8 mouse cellular contexts compared by ENCODE assay signal in genomic region chr2:131211026-131211615, GRCm38 (mm10). TPM values are rescaled to one million over a fixed set of nuclear protein-coding genes. Genes with fewer than 3 reads are reported as not detected.
DNase-seq lines count a peak whose midpoint lies in the region; ATAC-seq lines count a peak whose summit lies in the region.

No protein-coding gene starts in this region.

- 69% methylated on average over 9 of the region's 9 CpGs for WGBS in forebrain, embryonic 14.5 days
- WGBS in intestine, embryonic 16.5 days, result 62% methylated on average over 9 of the region's 9 CpGs
- WGBS in lung, embryonic 15.5 days, result 56% methylated on average over 9 of the region's 9 CpGs

- peak overlapping the region; percentile 74 for H3K9ac ChIP-seq in forebrain, embryonic 14.5 days (ENCODE audit: low read length)
- H3K9ac ChIP-seq in intestine, embryonic 16.5 days (ENCODE audit: low read depth, low read length), result peak overlapping the region; percentile 83
- peak overlapping the region; percentile 64 for H3K9ac ChIP-seq in lung, embryonic 15.5 days

- no peaks in the 10 kb centered on the region for H3K9me3 ChIP-seq in forebrain, embryonic 14.5 days (replicated peaks; ENCODE audit: control insufficient read depth, low read length)
- H3K9me3 ChIP-seq in intestine, embryonic 16.5 days (ENCODE audit: control insufficient read depth, low read length), result no peaks in the 10 kb centered on the region
- no peaks in the 10 kb centered on the region for H3K9me3 ChIP-seq in lung, embryonic 15.5 days

- peak overlapping the region; percentile 49 for H3K4me3 ChIP-seq in forebrain, embryonic 14.5 days (ENCODE audit: low read depth, low read length)
- peak overlapping the region; percentile 70 for H3K4me3 ChIP-seq in intestine, embryonic 16.5 days (ENCODE audit: low read length)
- peak overlapping the region; percentile 63 for H3K4me3 ChIP-seq in lung, embryonic 15.5 days

- no peaks in the 10 kb centered on the region for H3K27me3 ChIP-seq in forebrain, embryonic 14.5 days (replicated peaks; ENCODE audit: control insufficient read depth, insufficient read depth, low read length)
- H3K27me3 ChIP-seq in intestine, embryonic 16.5 days (replicated peaks; ENCODE audit: control insufficient read depth, insufficient read depth, low read length), result no peaks in the 10 kb centered on the region
- H3K27me3 ChIP-seq in lung, embryonic 15.5 days, result no peaks in the 10 kb centered on the region

- H3K4me2 ChIP-seq in forebrain, embryonic 14.5 days (ENCODE audit: low read length), result peak overlapping the region; percentile 50
- peak overlapping the region; percentile 63 for H3K4me2 ChIP-seq in intestine, embryonic 16.5 days (ENCODE audit: low read depth, low read length)
- H3K4me2 ChIP-seq in lung, embryonic 15.5 days, result peak overlapping the region; percentile 65

- H3K36me3 ChIP-seq in forebrain, embryonic 14.5 days (ENCODE audit: control insufficient read depth, insufficient read depth, low read length), result peaks cover 11% of the 10 kb centered on the region; the same call in 1 of the 2 replicates
- H3K36me3 ChIP-seq in intestine, embryonic 16.5 days (ENCODE audit: control insufficient read depth, insufficient read depth, low read length), result peaks cover 6% of the 10 kb centered on the region
- H3K36me3 ChIP-seq in lung, embryonic 15.5 days, result no peaks in the 10 kb centered on the region

- no peak for ATAC-seq in forebrain, embryonic 14.5 days
- ATAC-seq in intestine, embryonic 16.5 days, result no peak
- no peak for ATAC-seq in lung, embryonic 15.5 days (ENCODE audit: borderline replicate concordance, extremely low read depth, low FRiP score, low TSS enrichment)

- DNase-seq in adrenal gland, adult (ENCODE audit: inconsistent age in 2 of 2, low spot score in 1 of 2), result peak; percentile 55 to 84
- no peak for DNase-seq in adrenal gland, postnatal 4 days (ENCODE audit: low spot score in 2 of 2)
- DNase-seq in adrenal gland, postnatal 25 days, result peak; percentile 27
- no peak for DNase-seq in forebrain, embryonic 14.5 days (ENCODE audit: low spot score)
- DNase-seq in telencephalon, adult 2 months (ENCODE audit: low read depth, low spot score), result peak; percentile 16
- no peak for DNase-seq in left cerebral cortex, postnatal 36 days (ENCODE audit: low spot score in 2 of 2)

- peaks cover 10% of the 10 kb centered on the region for H3K4me1 ChIP-seq in forebrain, embryonic 14.5 days (ENCODE audit: control insufficient read depth, insufficient read depth, low read length)
- H3K4me1 ChIP-seq in intestine, embryonic 16.5 days (ENCODE audit: control insufficient read depth, insufficient read depth, low read length), result peaks cover 18% of the 10 kb centered on the region
- peaks cover 18% of the 10 kb centered on the region for H3K4me1 ChIP-seq in lung, embryonic 15.5 days

- no peak overlapping the region for H3K27ac ChIP-seq in forebrain, embryonic 14.5 days (ENCODE audit: low read depth, low read length)
- peak overlapping the region; percentile 85 for H3K27ac ChIP-seq in intestine, embryonic 16.5 days (ENCODE audit: low read length)
- H3K27ac ChIP-seq in lung, embryonic 15.5 days, result peak overlapping the region; percentile 91; the same call in 1 of the 2 replicates

- intact Hi-C loops in left cerebral cortex, postnatal 36 days (cut with DNase I), result loop anchor here (2.0 kb wide), 2 partner anchors 30 to 118 kb away; partner anchors contain the start of gene Cenpb

RNA-seq across cellular contexts. Expression of gene Ap5s1, which starts 4.2 kb away (rescaled TPM):
- 10 to 100 TPM; 23.9 to 24.8 TPM for total RNA-seq in adrenal gland, postnatal 4 days (2021)
- total RNA-seq in adrenal gland, postnatal 25 days (2021), result 18.6 and 24.5 TPM in 2 replicates
- 29.9 and 30.3 TPM in 2 replicates for polyA plus RNA-seq in forebrain, embryonic 14.5 days (2014; fragmentation: Nextera tagmentation; extraction: Ambion mirVana)
- 27.2 and 30.7 TPM in 2 replicates for polyA plus RNA-seq in intestine, embryonic 16.5 days (2015; fragmentation: Nextera tagmentation; extraction: Ambion mirVana)
- polyA plus RNA-seq in lung, embryonic 15.5 days (2015; fragmentation: Nextera tagmentation; extraction: Ambion mirVana), result 22.6 and 27.0 TPM in 2 replicates
- total RNA-seq in left cerebral cortex, postnatal 36 days (2021), result 10 to 100 TPM; 21.3 to 30.7 TPM

RNA-seq across cellular contexts. Expression of gene Mavs, which starts 22.7 kb away (rescaled TPM):
- 10 to 100 TPM; 33.9 to 35.8 TPM for total RNA-seq in adrenal gland, postnatal 4 days (2021)
- total RNA-seq in adrenal gland, postnatal 25 days (2021), result 44.2 and 45.9 TPM in 2 replicates
- polyA plus RNA-seq in forebrain, embryonic 14.5 days (2014; fragmentation: Nextera tagmentation; extraction: Ambion mirVana), result 6.5 and 6.6 TPM in 2 replicates
- 31.9 and 38.1 TPM in 2 replicates for polyA plus RNA-seq in intestine, embryonic 16.5 days (2015; fragmentation: Nextera tagmentation; extraction: Ambion mirVana)
- 18.5 and 19.7 TPM in 2 replicates for polyA plus RNA-seq in lung, embryonic 15.5 days (2015; fragmentation: Nextera tagmentation; extraction: Ambion mirVana)
- total RNA-seq in left cerebral cortex, postnatal 36 days (2021), result 1 to 10 TPM; 6.5 to 6.9 TPM

RNA-seq across cellular contexts. Expression of gene Spef1, which starts 24.0 kb away (rescaled TPM):
- total RNA-seq in adrenal gland, postnatal 4 days (2021), result 1 to 10 TPM; 5.8 to 6.7 TPM
- 5.0 and 7.6 TPM in 2 replicates for total RNA-seq in adrenal gland, postnatal 25 days (2021)
- polyA plus RNA-seq in forebrain, embryonic 14.5 days (2014; fragmentation: Nextera tagmentation; extraction: Ambion mirVana), result 10.1 and 11.8 TPM in 2 replicates
- polyA plus RNA-seq in intestine, embryonic 16.5 days (2015; fragmentation: Nextera tagmentation; extraction: Ambion mirVana), result 3.1 and 3.6 TPM in 2 replicates
- 5.0 and 5.8 TPM in 2 replicates for polyA plus RNA-seq in lung, embryonic 15.5 days (2015; fragmentation: Nextera tagmentation; extraction: Ambion mirVana)
- 10 to 100 TPM in 1 of 2 experiments, 1 to 10 TPM in 1; 9.7 to 10.8 TPM for total RNA-seq in left cerebral cortex, postnatal 36 days (2021)

RNA-seq across cellular contexts. Expression of gene Cdc25b, which starts 24.4 kb away (rescaled TPM):
- total RNA-seq in adrenal gland, postnatal 4 days (2021), result 10 to 100 TPM; 28.8 to 40.0 TPM
- total RNA-seq in adrenal gland, postnatal 25 days (2021), result 8.3 and 10.8 TPM in 2 replicates
- polyA plus RNA-seq in forebrain, embryonic 14.5 days (2014; fragmentation: Nextera tagmentation; extraction: Ambion mirVana), result 30.0 and 32.0 TPM in 2 replicates
- polyA plus RNA-seq in intestine, embryonic 16.5 days (2015; fragmentation: Nextera tagmentation; extraction: Ambion mirVana), result 41.2 and 46.4 TPM in 2 replicates
- polyA plus RNA-seq in lung, embryonic 15.5 days (2015; fragmentation: Nextera tagmentation; extraction: Ambion mirVana), result 56.1 and 58.4 TPM in 2 replicates
- total RNA-seq in left cerebral cortex, postnatal 36 days (2021), result 10 to 100 TPM; 13.9 to 22.8 TPM

RNA-seq across cellular contexts. Expression of gene Cenpb, which starts 31.3 kb away (rescaled TPM):
- 10 to 100 TPM; 81.8 to 84.8 TPM for total RNA-seq in adrenal gland, postnatal 4 days (2021)
- 52.9 and 66.5 TPM in 2 replicates for total RNA-seq in adrenal gland, postnatal 25 days (2021)
- 9.3 and 9.7 TPM in 2 replicates for polyA plus RNA-seq in forebrain, embryonic 14.5 days (2014; fragmentation: Nextera tagmentation; extraction: Ambion mirVana)
- polyA plus RNA-seq in intestine, embryonic 16.5 days (2015; fragmentation: Nextera tagmentation; extraction: Ambion mirVana), result 9.5 and 9.7 TPM in 2 replicates
- 12.6 and 14.1 TPM in 2 replicates for polyA plus RNA-seq in lung, embryonic 15.5 days (2015; fragmentation: Nextera tagmentation; extraction: Ambion mirVana)
- total RNA-seq in left cerebral cortex, postnatal 36 days (2021), result 10 to 100 TPM; 75.1 to 88.0 TPM

Comparison
In these comparisons a context has a peak if more than half of its experiments do, and no peak if none do; other contexts are left out.
1. DNase-seq: peak in adrenal gland, adult (2 of 2), adrenal gland, postnatal 25 days (single experiment) and telencephalon, adult 2 months (single experiment); none in adrenal gland, postnatal 4 days (0 of 2), forebrain, embryonic 14.5 days (single experiment) and left cerebral cortex, postnatal 36 days (0 of 2).
2. Peak in every context shown above with its lines, with median percentiles within 50 percentile points of each other: H3K4me2 ChIP-seq, H3K4me3 ChIP-seq and H3K9ac ChIP-seq.